In genomic region chr5:134374546-134374945, GRCm38 (mm10) we compare ENCODE assay signal across 8 mouse cellular contexts. TPM values are rescaled to one million over a fixed set of nuclear protein-coding genes. Genes with fewer than 3 reads are reported as not detected.
DNase-seq lines count a peak whose midpoint lies in the region; ATAC-seq and TF ChIP-seq lines count a peak whose summit lies in the region.

No protein-coding gene starts in this region.

- no peak for TF ChIP-seq CTCF in stomach, postnatal 0 days (IDR thresholded peaks at IDR 0.05; ENCODE audit: low read depth)

- H3K27ac ChIP-seq in embryonic facial prominence, embryonic 10.5 days (replicated peaks): peak overlapping the region; percentile 31
- peak overlapping the region; percentile 61 for H3K27ac ChIP-seq in intestine, embryonic 14.5 days (ENCODE audit: low read depth)
- H3K27ac ChIP-seq in liver, embryonic 15.5 days (replicated peaks): no peak overlapping the region
- H3K27ac ChIP-seq in stomach, postnatal 0 days (replicated peaks): peak overlapping the region; percentile 63

- peaks cover 8% of the 10 kb centered on the region for H3K4me1 ChIP-seq in embryonic facial prominence, embryonic 10.5 days
- no peaks in the 10 kb centered on the region for H3K4me1 ChIP-seq in intestine, embryonic 14.5 days (replicated peaks; ENCODE audit: control insufficient read depth, insufficient read depth, low read length)
- H3K4me1 ChIP-seq in liver, embryonic 15.5 days (replicated peaks): no peaks in the 10 kb centered on the region
- H3K4me1 ChIP-seq in stomach, postnatal 0 days (replicated peaks; ENCODE audit: control insufficient read depth, insufficient read depth): no peaks in the 10 kb centered on the region

- TF ChIP-seq EP300 in stomach, postnatal 0 days (optimal IDR thresholded peaks at IDR 0.05): no peak

- peaks cover 29% of the 10 kb centered on the region for H3K36me3 ChIP-seq in embryonic facial prominence, embryonic 10.5 days (replicated peaks)
- H3K36me3 ChIP-seq in intestine, embryonic 14.5 days (ENCODE audit: control insufficient read depth, insufficient read depth, low read length): peaks cover 70% of the 10 kb centered on the region
- H3K36me3 ChIP-seq in liver, embryonic 15.5 days (replicated peaks): 0 out of 2 replicates have a peak, but pooled peaks cover 6% of the 10 kb centered on the region
- 0 out of 2 replicates have a peak, but pooled peaks cover 6% of the 10 kb centered on the region for H3K36me3 ChIP-seq in stomach, postnatal 0 days (ENCODE audit: control insufficient read depth, insufficient read depth, low read length)

- ATAC-seq in intestine, embryonic 14.5 days (replicated peaks; ENCODE audit: low FRiP score, low TSS enrichment, low read depth): peak; percentile 12; the same call in 1 of the 2 replicates
- ATAC-seq in liver, embryonic 15.5 days (ENCODE audit: insufficient read depth): peak; percentile 46; the same call in 1 of the 2 replicates
- peak; percentile 43; the same call in 1 of the 2 replicates for ATAC-seq in stomach, postnatal 0 days (ENCODE audit: low FRiP score, low TSS enrichment)

- H3K9ac ChIP-seq in intestine, embryonic 14.5 days (ENCODE audit: low read length): no peak overlapping the region
- no peak overlapping the region for H3K9ac ChIP-seq in liver, embryonic 15.5 days
- no peak overlapping the region for H3K9ac ChIP-seq in stomach, postnatal 0 days (ENCODE audit: low read length)

- H3K4me3 ChIP-seq in embryonic facial prominence, embryonic 10.5 days: no peak overlapping the region
- H3K4me3 ChIP-seq in intestine, embryonic 14.5 days (ENCODE audit: low read depth, low read length): no peak overlapping the region
- no peak overlapping the region for H3K4me3 ChIP-seq in liver, embryonic 15.5 days (replicated peaks)
- no peak overlapping the region for H3K4me3 ChIP-seq in stomach, postnatal 0 days (ENCODE audit: low read depth, low read length)

- no peak overlapping the region for H3K4me2 ChIP-seq in intestine, embryonic 14.5 days (ENCODE audit: low read length)
- H3K4me2 ChIP-seq in liver, embryonic 15.5 days: no peak overlapping the region
- H3K4me2 ChIP-seq in stomach, postnatal 0 days (replicated peaks; ENCODE audit: low read depth): no peak overlapping the region

- no peaks in the 10 kb centered on the region for H3K9me3 ChIP-seq in embryonic facial prominence, embryonic 10.5 days
- H3K9me3 ChIP-seq in intestine, embryonic 14.5 days (ENCODE audit: control insufficient read depth, low read length): no peaks in the 10 kb centered on the region
- no peaks in the 10 kb centered on the region for H3K9me3 ChIP-seq in liver, embryonic 15.5 days (replicated peaks)
- no peaks in the 10 kb centered on the region for H3K9me3 ChIP-seq in stomach, postnatal 0 days (ENCODE audit: control insufficient read depth, low read length)

- H3K27me3 ChIP-seq in embryonic facial prominence, embryonic 10.5 days (replicated peaks; ENCODE audit: low read depth, poor library complexity, severe bottlenecking): no peaks in the 10 kb centered on the region
- no peaks in the 10 kb centered on the region for H3K27me3 ChIP-seq in intestine, embryonic 14.5 days (replicated peaks; ENCODE audit: control insufficient read depth, insufficient read depth, low read length)
- H3K27me3 ChIP-seq in liver, embryonic 15.5 days: no peaks in the 10 kb centered on the region
- no peaks in the 10 kb centered on the region for H3K27me3 ChIP-seq in stomach, postnatal 0 days (ENCODE audit: control insufficient read depth, insufficient read depth, low read length)

- DNase-seq in adrenal gland, adult 2 months: peak; percentile 51
- no peak for DNase-seq in adrenal gland, postnatal 25 days
- DNase-seq in embryonic facial prominence, embryonic 10.5 days (ENCODE audit: low spot score): no peak
- no peak for DNase-seq in intestine, embryonic 14.5 days (ENCODE audit: low spot score)
- DNase-seq in stomach, postnatal 0 days (ENCODE audit: low spot score): no peak
- DNase-seq in c-Kit-positive CD71-positive TER-119-positive erythroid progenitor cells, embryonic 14.5 days (ENCODE audit: low spot score): no peak
- no peak for DNase-seq in thymus, postnatal 14 days

RNA-seq across cellular contexts. Expression of gene Gtf2i, which starts 60.0 kb away (rescaled TPM):
- total RNA-seq in adrenal gland, adult 2 months (2021): 100 to 1,000 TPM; 239 to 244 TPM
- polyA plus RNA-seq in adrenal gland, adult 2 months (2012; rRNA removed): 104 and 110 TPM in 2 replicates
- 236 and 293 TPM in 2 replicates for total RNA-seq in adrenal gland, postnatal 25 days (2021)
- 200 and 207 TPM in 2 replicates for polyA plus RNA-seq in embryonic facial prominence, embryonic 10.5 days (2016; fragmentation: Nextera tagmentation; extraction: Ambion mirVana)
- polyA plus RNA-seq in intestine, embryonic 14.5 days (2014; fragmentation: Nextera tagmentation; extraction: Ambion mirVana): 145 and 157 TPM in 2 replicates
- polyA plus RNA-seq in liver, embryonic 15.5 days (2015; fragmentation: Nextera tagmentation; extraction: Ambion mirVana): 32.2 and 35.7 TPM in 2 replicates
- 63.0 and 81.9 TPM in 2 replicates for polyA plus RNA-seq in stomach, postnatal 0 days (2015; fragmentation: Nextera tagmentation; extraction: Ambion mirVana)
